Mouse (Mus musculus) heart, embryonic 13.5 days (tissue): ENCODE data around the gene Stac3. TPM values are rescaled to one million over a fixed set of nuclear protein-coding genes. Genes with fewer than 3 reads are reported as not detected.

Source experiments
- ATAC-seq: fragments of 200-750 bp; cut with Nextera tagmentation; 2 replicates; pipeline ENCODE4 v1.8.0; 2017; ENCODE audit warnings: moderate TSS enrichment; ENCODE audit not compliant: insufficient number of reproducible peaks, low FRiP score, low TSS enrichment; ENCODE audit errors: extremely low read depth
- H3K27ac ChIP-seq: fragments of 300-500 bp; sonication (generic); replicated peaks from 2 replicates; pipeline ENCODE4 v1.5.1; 2015; ENCODE audit warnings: moderate library complexity, mild to moderate bottlenecking, inconsistent platforms
- H3K27me3 ChIP-seq: fragments of 300-500 bp; sonication (generic); replicated peaks from 2 replicates; pipeline ENCODE4 v1.6.1; 2015; ENCODE audit warnings: mild to moderate bottlenecking, inconsistent platforms
- H3K36me3 ChIP-seq: fragments of 300-500 bp; sonication (generic); 2 replicates; pipeline ENCODE4 v1.6.1; 2015; ENCODE audit warnings: mild to moderate bottlenecking, inconsistent platforms
- H3K4me1 ChIP-seq: fragments of 300-500 bp; sonication (generic); 2 replicates; pipeline ENCODE4 v1.6.1; 2015; ENCODE audit warnings: inconsistent platforms
- H3K4me2 ChIP-seq: fragments of 300-500 bp; sonication (generic); 2 replicates; pipeline ENCODE4 v1.6.1; 2015; ENCODE audit warnings: inconsistent platforms, mild to moderate bottlenecking, moderate library complexity
- H3K4me3 ChIP-seq: fragments of 300-500 bp; sonication (generic); 2 replicates; pipeline ENCODE4 v1.5.1; 2015; ENCODE audit warnings: moderate library complexity, mild to moderate bottlenecking, inconsistent platforms
- H3K9ac ChIP-seq: fragments of 300-500 bp; sonication (generic); 2 replicates; pipeline ENCODE4 v1.6.1; 2015; ENCODE audit warnings: inconsistent platforms, mild to moderate bottlenecking, moderate library complexity
- H3K9me3 ChIP-seq: fragments of 300-500 bp; sonication (generic); 2 replicates; pipeline ENCODE4 v1.6.1; 2016; ENCODE audit warnings: inconsistent platforms
- WGBS: fragments of 180-500 bp; shearing (Covaris S2); methylation state at CpG from one replicate; pipeline ENCODE4 v1.1.7; 2015; ENCODE audit warnings: mixed read lengths; 5-methylcytosine and 5-hydroxymethylcytosine counted together
- polyA plus RNA-seq: library from polyadenylated mRNA; unstranded; fragments of >200 nt; fragmentation: Nextera tagmentation; extraction: Ambion mirVana; gene quantifications from 2 replicates; pipeline ENCODE4 v1.2.1, GENCODE M21; 2015

Gene Stac3
- polyA plus RNA-seq, 1 experiment from 2014 or later, result 0.76 TPM

GRCm38 (mm10) chr10:127510895-127511617 is 9.6 kb downstream of the Stac3 start:
- ATAC-seq, result no peak
- no peak overlapping the region for H3K27ac ChIP-seq
- H3K27me3 ChIP-seq, result peaks cover 98% of the 10 kb centered on the region
- peak overlapping the region; percentile 93 for H3K4me2 ChIP-seq
- no peaks in the 10 kb centered on the region for H3K9me3 ChIP-seq
- WGBS, result 7% methylated on average over 11 of the region's 11 CpGs
- peaks cover 72% of the 10 kb centered on the region for H3K4me1 ChIP-seq
- H3K9ac ChIP-seq, result peak overlapping the region; percentile 80
- H3K36me3 ChIP-seq, result peaks cover 5% of the 10 kb centered on the region; the same call in 1 of the 2 replicates
- peak overlapping the region; percentile 53 for H3K4me3 ChIP-seq

DNA sequence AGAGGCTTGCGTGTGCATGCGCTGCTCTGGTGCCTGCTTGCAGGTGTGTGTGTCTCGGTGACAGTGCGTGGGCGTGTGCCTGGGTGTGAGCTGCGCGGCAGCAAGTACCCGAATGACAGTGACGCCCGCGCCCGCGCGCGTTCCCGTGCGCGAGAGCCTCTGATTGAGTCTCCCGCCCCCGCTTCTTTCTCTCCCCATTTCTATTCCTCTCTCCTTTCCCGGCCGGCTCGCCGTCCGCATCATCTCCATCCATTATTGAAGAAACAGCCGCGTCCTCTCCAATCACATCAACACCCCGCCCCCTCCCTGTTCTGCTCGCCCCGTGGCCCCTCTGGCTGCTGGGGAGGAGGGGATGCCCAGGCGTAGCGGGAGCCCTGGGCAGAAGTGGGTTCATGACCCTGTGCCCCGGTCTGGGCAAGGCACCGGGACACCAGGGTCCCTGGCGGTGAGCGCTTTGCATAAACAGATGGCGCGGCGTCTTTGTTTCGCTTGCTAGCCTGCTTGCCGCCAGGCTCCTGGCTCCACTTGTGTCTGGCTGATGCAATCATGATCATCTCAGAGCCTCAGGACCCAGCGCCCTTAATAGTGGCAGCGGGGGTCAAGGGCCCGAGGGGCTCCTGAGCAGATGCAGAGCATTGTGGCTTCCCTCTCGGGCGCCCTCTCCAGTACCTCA is 10.3 kb downstream of the Stac3 start:
- Histone ChIP-seq H3K4me3 (peak overlapping the region; percentile 53), H3K27ac (no peak overlapping the region), H3K4me2 (peak overlapping the region; percentile 93), H3K4me1 (peaks cover 79% of the 10 kb centered on the region), H3K36me3 (0 out of 2 replicates have a peak, but pooled peaks cover 1% of the 10 kb centered on the region), H3K9ac (peak overlapping the region; percentile 80), H3K9me3 (no peaks in the 10 kb centered on the region), H3K27me3 (peaks cover 95% of the 10 kb centered on the region)
- no peak for ATAC-seq
- WGBS, result under 1% methylated on average over 45 of the region's 46 CpGs

DNA sequence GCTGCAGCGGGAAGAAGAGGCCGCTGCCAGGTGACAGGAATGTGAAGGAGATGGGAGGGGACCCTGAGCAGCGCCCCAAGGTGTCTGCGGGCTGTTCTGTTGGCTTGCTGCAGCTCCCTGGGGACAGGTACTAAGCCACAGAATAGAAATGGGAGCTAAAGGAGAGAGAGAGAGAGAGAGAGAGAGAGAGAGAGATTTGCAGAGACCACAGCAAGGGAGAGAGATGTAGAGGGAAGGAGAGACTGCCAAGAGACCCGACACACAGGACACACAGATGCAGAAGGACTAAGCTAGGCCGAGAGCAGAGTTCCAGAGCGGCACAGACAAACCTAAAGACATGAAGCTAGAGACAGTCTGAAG is 10.8 kb downstream of the Stac3 start:
- H3K4me3 ChIP-seq, result peak overlapping the region; percentile 53
- no peak for ATAC-seq
- WGBS, result 3% methylated on average over 7 of the region's 7 CpGs
- H3K27ac ChIP-seq, result no peak overlapping the region
- H3K4me1 ChIP-seq, result peaks cover 84% of the 10 kb centered on the region
- H3K27me3 ChIP-seq, result peaks cover 94% of the 10 kb centered on the region
- H3K9ac ChIP-seq, result peak overlapping the region; percentile 80
- peak overlapping the region; percentile 93 for H3K4me2 ChIP-seq
- H3K9me3 ChIP-seq, result no peaks in the 10 kb centered on the region
- peaks cover 3% of the 10 kb centered on the region for H3K36me3 ChIP-seq

DNA sequence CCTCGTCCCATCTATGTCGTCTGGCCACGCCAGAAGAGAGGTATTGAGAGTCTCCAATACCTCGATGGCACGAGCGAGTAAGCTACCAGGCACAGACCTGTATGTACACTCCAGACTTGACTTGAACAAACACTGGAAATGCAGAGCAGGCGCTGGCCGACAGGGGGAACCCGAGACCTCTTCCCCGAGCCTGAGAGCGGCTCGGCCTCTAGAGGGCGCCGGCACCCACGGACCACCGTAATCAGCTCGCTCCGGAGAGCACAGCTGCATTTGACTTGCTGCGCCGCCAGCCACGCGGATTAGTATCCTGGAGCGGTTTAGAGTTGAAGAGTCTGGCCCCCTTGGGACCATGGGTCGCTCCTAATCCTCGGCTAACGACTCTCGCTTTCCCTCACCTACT is 11.3 kb downstream of the Stac3 start:
- peaks cover 94% of the 10 kb centered on the region for H3K27me3 ChIP-seq
- peaks cover 8% of the 10 kb centered on the region for H3K36me3 ChIP-seq
- under 1% methylated on average over 27 of the region's 27 CpGs for WGBS
- no peaks in the 10 kb centered on the region for H3K9me3 ChIP-seq
- H3K4me1 ChIP-seq, result peaks cover 84% of the 10 kb centered on the region
- peak; percentile 37; the same call in 1 of the 2 replicates for ATAC-seq
- no peak overlapping the region for H3K27ac ChIP-seq
- H3K4me3 ChIP-seq, result peak overlapping the region; percentile 53
- peak overlapping the region; percentile 80 for H3K9ac ChIP-seq
- H3K4me2 ChIP-seq, result peak overlapping the region; percentile 93

DNA sequence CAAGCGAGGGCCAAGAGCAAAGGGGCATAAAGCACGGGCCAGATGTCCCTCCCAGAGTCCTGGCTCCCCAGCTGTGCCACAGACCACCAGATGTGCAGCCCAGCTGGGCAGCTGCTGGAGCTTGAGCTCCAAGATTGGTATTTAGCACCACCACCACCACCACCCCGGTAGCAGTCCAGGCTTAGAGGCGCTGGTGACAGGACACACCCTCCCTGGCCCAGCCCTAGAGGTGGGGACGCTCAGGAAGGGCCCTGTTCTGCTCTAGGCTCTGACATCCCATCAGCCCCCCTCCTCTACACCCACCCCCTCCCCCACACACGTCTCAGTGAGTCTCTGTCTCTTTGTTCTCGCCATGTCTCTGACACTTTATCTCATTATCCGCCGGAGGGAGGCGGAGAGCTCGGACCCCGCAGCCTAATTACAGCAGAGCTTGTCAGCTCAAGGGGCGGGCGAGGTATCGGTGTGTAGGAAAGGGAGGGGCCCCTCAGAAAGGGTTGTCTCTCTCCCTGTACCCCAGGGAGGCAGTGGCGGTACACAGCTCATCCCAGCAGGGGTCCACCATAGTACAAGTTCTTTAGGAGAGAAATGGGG is 12.1 kb downstream of the Stac3 start:
- Histone ChIP-seq H3K9me3 (no peaks in the 10 kb centered on the region), H3K4me2 (peak overlapping the region; percentile 93), H3K9ac (peak overlapping the region; percentile 77), H3K36me3 (peaks cover 16% of the 10 kb centered on the region), H3K27me3 (peaks cover 93% of the 10 kb centered on the region), H3K4me3 (peak overlapping the region; percentile 43), H3K27ac (no peak overlapping the region), H3K4me1 (peaks cover 77% of the 10 kb centered on the region)
- 0 out of 2 replicates have a peak, but pooled peaks have one; percentile 3 for ATAC-seq
- 1% methylated on average over 16 of the region's 16 CpGs for WGBS

DNA sequence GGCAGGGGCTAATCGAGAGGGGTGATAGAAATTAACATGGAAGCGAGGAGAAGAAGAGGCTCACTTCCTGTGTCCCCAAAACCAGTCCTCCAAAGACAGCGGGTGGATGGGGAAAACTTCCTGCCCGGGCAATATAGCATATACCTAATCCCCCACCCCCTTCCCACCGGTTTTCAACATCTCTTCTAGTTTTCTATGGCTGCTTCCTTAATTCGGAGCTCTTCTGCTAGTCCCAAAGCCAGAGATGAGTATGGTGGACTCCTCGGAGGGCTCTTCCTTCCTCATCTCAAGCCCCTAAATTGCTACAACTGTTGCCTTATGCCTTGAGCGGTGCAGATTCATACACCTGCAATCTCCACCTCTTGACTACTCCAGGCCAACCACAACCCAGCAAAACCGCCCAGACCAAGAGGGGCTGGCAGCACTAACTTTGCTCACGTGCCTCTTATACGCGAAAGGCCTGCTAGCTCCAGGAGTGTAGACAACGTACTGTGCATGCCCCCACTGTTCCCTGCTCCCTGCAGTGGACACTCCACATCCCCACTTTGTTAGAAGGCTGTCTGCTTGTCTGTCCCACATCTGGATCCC is 12.7 kb downstream of the Stac3 start:
- Histone ChIP-seq H3K9me3 (no peaks in the 10 kb centered on the region), H3K36me3 (peaks cover 22% of the 10 kb centered on the region), H3K9ac (no peak overlapping the region; the same call in 1 of the 2 replicates), H3K4me1 (peaks cover 71% of the 10 kb centered on the region), H3K4me3 (peak overlapping the region; percentile 43), H3K27me3 (peaks cover 87% of the 10 kb centered on the region), H3K4me2 (peak overlapping the region; percentile 93), H3K27ac (no peak overlapping the region)
- ATAC-seq, result no peak
- WGBS, result 10% methylated on average over 13 of the region's 13 CpGs

DNA sequence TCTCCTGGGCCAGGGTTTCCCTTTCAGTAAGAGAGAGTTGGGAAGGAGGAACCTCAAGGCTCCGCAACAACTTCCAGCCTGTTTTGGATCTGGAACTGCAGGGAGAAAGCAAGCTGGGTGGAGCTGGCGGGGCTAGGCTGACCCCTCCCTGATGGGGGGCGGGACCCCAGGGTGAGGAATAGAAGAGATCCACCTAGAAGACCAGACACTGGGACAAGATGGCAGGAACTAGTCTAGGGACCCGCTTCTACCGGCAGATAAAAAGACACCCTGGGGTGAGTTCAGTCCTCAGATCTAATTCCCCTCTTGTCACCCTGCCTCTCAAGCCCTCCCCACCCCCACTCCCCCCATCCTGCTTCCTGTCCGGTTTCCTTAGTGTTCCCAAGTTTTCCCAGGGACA is 13.3 kb downstream of the Stac3 start, which contains the start of gene Ndufa4l2:
Ndufa4l2 (plus strand) TSS at position 204 of the 400 bp plus-strand sequence.
- 13% methylated on average over 6 of the region's 6 CpGs for WGBS
- ATAC-seq, result no peak
- peaks cover 81% of the 10 kb centered on the region for H3K27me3 ChIP-seq
- peak within 1 kb of the TSS; percentile 93 for H3K4me2 ChIP-seq
- H3K27ac ChIP-seq, result peak within 1 kb of the TSS; percentile 42; the same call in 1 of the 2 replicates
- H3K9ac ChIP-seq, result peak within 1 kb of the TSS; percentile 77
- H3K4me1 ChIP-seq, result peaks cover 66% of the 10 kb centered on the region
- H3K36me3 ChIP-seq, result peaks cover 28% of the 10 kb centered on the region
- peak within 1 kb of the TSS; percentile 43 for H3K4me3 ChIP-seq
- H3K9me3 ChIP-seq, result no peaks in the 10 kb centered on the region

GRCm38 (mm10) chr10:127515271-127515982 is 13.9 kb downstream of the Stac3 start:
- no peak for ATAC-seq
- Histone ChIP-seq H3K27ac (peak overlapping the region; percentile 42; the same call in 1 of the 2 replicates), H3K27me3 (peaks cover 75% of the 10 kb centered on the region), H3K36me3 (peaks cover 34% of the 10 kb centered on the region), H3K9ac (peak overlapping the region; percentile 44), H3K9me3 (no peaks in the 10 kb centered on the region), H3K4me3 (peak overlapping the region; percentile 29), H3K4me2 (peak overlapping the region; percentile 57), H3K4me1 (peaks cover 67% of the 10 kb centered on the region)
- WGBS, result 35% methylated on average over 9 of the region's 9 CpGs

DNA sequence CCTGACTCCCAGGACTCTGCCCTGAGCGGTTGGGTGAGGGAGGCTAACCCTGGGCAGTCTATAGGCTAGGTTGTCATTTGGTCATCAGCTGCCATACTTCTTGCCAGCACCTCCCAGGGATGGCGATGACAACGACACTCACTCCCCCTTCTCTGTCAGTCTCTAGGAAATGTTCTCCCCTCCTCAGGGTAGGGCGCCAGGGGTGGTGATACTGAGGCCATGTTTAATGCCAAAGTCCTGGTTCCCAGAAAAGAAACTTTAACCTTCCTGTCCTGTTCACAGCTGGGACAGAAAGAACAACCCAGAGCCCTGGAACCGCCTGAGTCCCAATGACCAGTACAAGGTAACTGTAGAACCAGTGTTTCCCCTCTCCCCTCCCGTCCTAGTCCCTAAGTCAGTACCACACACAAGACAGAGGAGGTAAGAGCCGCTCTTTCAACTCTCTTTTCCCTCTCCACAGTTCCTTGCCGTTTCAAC is 14.5 kb downstream of the Stac3 start:
- peaks cover 37% of the 10 kb centered on the region for H3K36me3 ChIP-seq
- ATAC-seq, result no peak
- peaks cover 69% of the 10 kb centered on the region for H3K4me1 ChIP-seq
- H3K4me3 ChIP-seq, result peak overlapping the region; percentile 29
- peak overlapping the region; percentile 77 for H3K9ac ChIP-seq
- 26% methylated on average over 8 of the region's 8 CpGs for WGBS
- H3K9me3 ChIP-seq, result no peaks in the 10 kb centered on the region
- peak overlapping the region; percentile 57 for H3K4me2 ChIP-seq
- peak overlapping the region; percentile 42; the same call in 1 of the 2 replicates for H3K27ac ChIP-seq
- H3K27me3 ChIP-seq, result peaks cover 69% of the 10 kb centered on the region

DNA sequence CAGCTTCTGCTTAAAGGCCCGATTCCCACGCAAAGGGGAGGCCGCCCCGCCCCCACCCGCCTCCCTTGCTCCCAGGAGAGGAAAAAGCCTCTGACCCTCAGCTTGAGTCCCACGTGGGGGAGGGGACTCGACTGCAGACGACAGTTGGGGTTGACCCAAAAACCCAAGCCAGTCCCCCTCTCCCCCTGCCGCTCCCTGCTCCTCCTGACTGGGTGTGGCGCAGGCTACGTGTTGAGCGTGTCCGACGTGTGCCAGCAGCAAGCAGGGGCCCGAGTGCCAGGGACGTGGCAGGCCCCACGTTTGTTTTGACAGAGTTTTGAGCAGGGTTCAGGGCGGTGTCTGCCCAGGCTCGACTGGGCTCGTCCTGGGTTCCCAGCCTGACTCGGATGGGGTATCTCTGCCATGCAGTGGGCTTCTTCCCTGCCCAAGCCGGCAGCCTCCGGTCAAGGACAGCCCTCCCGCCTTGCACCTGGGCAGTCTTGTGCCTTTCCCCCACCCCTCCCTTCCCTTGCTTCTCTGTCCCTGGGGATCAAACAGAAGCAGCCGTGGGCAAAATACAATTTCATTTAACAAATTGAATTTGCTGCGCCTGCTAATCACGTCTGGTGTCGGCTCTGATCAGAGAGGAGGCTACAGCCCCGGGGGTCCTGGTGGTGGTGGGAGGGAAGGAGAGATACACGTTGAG is 15.2 kb downstream of the Stac3 start:
- no peaks in the 10 kb centered on the region for H3K9me3 ChIP-seq
- H3K9ac ChIP-seq, result peak overlapping the region; percentile 77
- 12% methylated on average over 30 of the region's 30 CpGs for whole genome bisulfite sequencing
- peak overlapping the region; percentile 29 for H3K4me3 ChIP-seq
- H3K27me3 ChIP-seq, result peaks cover 62% of the 10 kb centered on the region
- H3K4me1 ChIP-seq, result peaks cover 70% of the 10 kb centered on the region
- H3K27ac ChIP-seq, result peak overlapping the region; percentile 42; the same call in 1 of the 2 replicates
- ATAC-seq, result no peak; the same call in 1 of the 2 replicates
- H3K36me3 ChIP-seq, result peaks cover 37% of the 10 kb centered on the region
- H3K4me2 ChIP-seq, result peak overlapping the region; percentile 57
